Comparison of ENCODE assay signal across 30 mouse cellular contexts in genomic region chr13:103886503-103886902, GRCm38 (mm10).
"Had no signal": no experiment of that assay in that cellular context is flagged by ENCODE, and none has a peak within 500 bp of the region (broad histone marks: within the 10 kb centered on the region; RNA-seq: fewer than 3 reads in every experiment).

No protein-coding gene starts in this region.

- H3K4me3 ChIP-seq: left cerebral cortex, adult 2 months; limb, embryonic 10.5 days; limb, embryonic 12.5 days; limb, embryonic 13.5 days; limb, embryonic 15.5 days; liver, embryonic 12.5 days; liver, embryonic 13.5 days; liver, embryonic 15.5 days; lung, embryonic 15.5 days; midbrain, embryonic 10.5 days; midbrain, embryonic 12.5 days; midbrain, embryonic 13.5 days; midbrain, embryonic 15.5 days; myocyte; neural tube, embryonic 12.5 days had no signal

- H3K27me3 ChIP-seq: limb, embryonic 12.5 days; limb, embryonic 13.5 days; limb, embryonic 15.5 days; liver, embryonic 12.5 days; liver, embryonic 13.5 days; liver, embryonic 15.5 days; lung, embryonic 15.5 days; midbrain, embryonic 12.5 days; midbrain, embryonic 13.5 days; midbrain, embryonic 15.5 days; neural tube, embryonic 12.5 days had no signal

- H3K27ac ChIP-seq: left cerebral cortex, adult 2 months; limb, embryonic 10.5 days; limb, embryonic 12.5 days; limb, embryonic 13.5 days; limb, embryonic 15.5 days; liver, embryonic 12.5 days; liver, embryonic 13.5 days; liver, embryonic 14.5 days; liver, embryonic 15.5 days; lung, embryonic 15.5 days; macrophage; midbrain, embryonic 10.5 days; midbrain, embryonic 12.5 days; midbrain, embryonic 13.5 days; midbrain, embryonic 15.5 days; neural tube, embryonic 12.5 days had no signal

- DNase-seq: left cerebral cortex, postnatal 4 days; liver; liver, embryonic 13.5 days; liver, postnatal 0 days; lung, adult 18-20 months; lung, adult 2 months; lung, embryonic 14.5 days; lung, postnatal 10 days; lung, postnatal 14 days; lung, postnatal 36 days; lung, postnatal 4 days; midbrain, embryonic 14.5 days had no signal

- H3K4me1 ChIP-seq: limb, embryonic 10.5 days had no signal

- H3K36me3 ChIP-seq: liver, embryonic 13.5 days; midbrain, embryonic 15.5 days; neural tube, embryonic 12.5 days had no signal

- H3K9me3 ChIP-seq: limb, embryonic 10.5 days; limb, embryonic 12.5 days; limb, embryonic 13.5 days; limb, embryonic 15.5 days; liver, embryonic 12.5 days; liver, embryonic 13.5 days; liver, embryonic 15.5 days; lung, embryonic 15.5 days; midbrain, embryonic 10.5 days; midbrain, embryonic 12.5 days; midbrain, embryonic 13.5 days; midbrain, embryonic 15.5 days; neural tube, embryonic 12.5 days had no signal

- ATAC-seq: liver, embryonic 12.5 days; liver, postnatal 0 days; lung, postnatal 0 days; midbrain, embryonic 13.5 days; midbrain, embryonic 15.5 days; midbrain, embryonic 16.5 days had no signal
